Mouse (Mus musculus): Measurements from ENCODE around the gene Capn3. TPM values are rescaled to one million over a fixed set of nuclear protein-coding genes. Genes with fewer than 3 reads are reported as not detected.

The Capn3 gene
- total and polyA plus RNA-seq, 2 experiments, result 1.0 to 2.5 TPM

DNA sequence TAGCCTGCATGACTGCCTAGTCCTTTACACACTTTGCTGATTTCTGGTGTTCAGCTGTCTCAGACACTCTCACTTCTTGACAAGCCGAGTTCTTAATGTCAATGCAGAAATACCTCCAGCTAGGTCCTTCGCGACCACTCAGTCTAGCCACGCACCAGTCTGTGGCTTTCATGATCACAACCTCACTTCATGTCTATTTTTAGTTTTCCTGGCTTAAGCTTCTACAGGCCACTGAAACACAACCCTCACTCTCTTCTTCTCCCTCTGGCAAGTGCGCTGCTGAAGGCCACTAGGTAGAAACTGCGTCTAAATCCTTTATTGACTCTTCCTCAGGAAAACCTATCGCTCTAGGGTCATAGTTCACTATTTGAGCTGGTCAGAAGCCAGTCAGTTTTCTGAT is 7.5 kb downstream of the Capn3 start:
- Histone ChIP-seq H3K36me3 (ENCODE audit: control insufficient read depth, insufficient read depth, low read length) (peaks cover 6% of the 10 kb centered on the region), H3K9ac (ENCODE audit: low read depth, low read length) (no peak overlapping the region), H3K79me2 (ENCODE audit: control insufficient read depth, insufficient read depth, low read length) (no peaks in the 10 kb centered on the region), H3K4me3 (ENCODE audit: insufficient read depth, low read depth, low read length) (no peak overlapping the region), H3K27me3 (ENCODE audit: control insufficient read depth, insufficient read depth, low read length) (no peaks in the 10 kb centered on the region), H3K27ac (replicated peaks; ENCODE audit: insufficient read depth, low read depth, low read length) (no peak overlapping the region), H3K4me1 (ENCODE audit: control insufficient read depth, insufficient read depth, low read length) (peaks cover 17% of the 10 kb centered on the region)
- WGBS, result 44% methylated on average over 7 of the region's 7 CpGs
- TF ChIP-seq POLR2A (IDR thresholded peaks at IDR 0.05; ENCODE audit: extremely low read depth, insufficient read depth, low read length), result no peak
- TF ChIP-seq CTCF (IDR thresholded peaks at IDR 0.05; ENCODE audit: low read depth, low read length), result no peak
- DNase-seq (ENCODE audit: extremely low read depth, low read depth, low spot score), result peak; percentile 80

DNA sequence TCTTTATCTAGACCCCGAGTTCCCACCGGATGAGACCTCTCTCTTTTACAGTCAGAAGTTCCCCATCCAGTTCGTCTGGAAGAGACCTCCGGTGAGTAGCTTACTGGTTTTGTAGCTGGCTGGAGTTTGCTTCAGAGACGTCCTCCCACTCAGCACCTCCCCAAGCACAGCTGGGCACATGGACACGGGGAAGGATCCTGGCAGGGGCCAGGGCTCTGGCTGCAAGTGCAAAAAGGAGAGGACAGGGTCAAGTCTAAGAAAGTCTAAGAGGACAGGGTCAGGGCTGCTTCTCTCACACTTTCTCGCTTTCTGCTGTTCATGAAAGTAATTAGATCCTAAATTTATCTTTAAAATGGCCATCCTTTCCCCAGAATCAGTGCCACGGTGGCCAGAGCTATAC is 8.3 kb downstream of the Capn3 start:
- DNase-seq (ENCODE audit: extremely low read depth, low read depth, low spot score), result no peak
- peaks cover 4% of the 10 kb centered on the region for H3K36me3 ChIP-seq (ENCODE audit: control insufficient read depth, insufficient read depth, low read length)
- 0 out of 2 replicates have a peak overlapping the region, but pooled peaks have one; percentile 0 for H3K27ac ChIP-seq (replicated peaks; ENCODE audit: insufficient read depth, low read depth, low read length)
- TF ChIP-seq CTCF (IDR thresholded peaks at IDR 0.05; ENCODE audit: low read depth, low read length), result no peak
- H3K9ac ChIP-seq (ENCODE audit: low read depth, low read length), result no peak overlapping the region
- no peak overlapping the region for H3K4me3 ChIP-seq (ENCODE audit: insufficient read depth, low read depth, low read length)
- WGBS, result 68% methylated on average over 8 of the region's 8 CpGs
- no peaks in the 10 kb centered on the region for H3K79me2 ChIP-seq (ENCODE audit: control insufficient read depth, insufficient read depth, low read length)
- peaks cover 17% of the 10 kb centered on the region for H3K4me1 ChIP-seq (ENCODE audit: control insufficient read depth, insufficient read depth, low read length)
- H3K27me3 ChIP-seq (ENCODE audit: control insufficient read depth, insufficient read depth, low read length), result no peaks in the 10 kb centered on the region

DNA sequence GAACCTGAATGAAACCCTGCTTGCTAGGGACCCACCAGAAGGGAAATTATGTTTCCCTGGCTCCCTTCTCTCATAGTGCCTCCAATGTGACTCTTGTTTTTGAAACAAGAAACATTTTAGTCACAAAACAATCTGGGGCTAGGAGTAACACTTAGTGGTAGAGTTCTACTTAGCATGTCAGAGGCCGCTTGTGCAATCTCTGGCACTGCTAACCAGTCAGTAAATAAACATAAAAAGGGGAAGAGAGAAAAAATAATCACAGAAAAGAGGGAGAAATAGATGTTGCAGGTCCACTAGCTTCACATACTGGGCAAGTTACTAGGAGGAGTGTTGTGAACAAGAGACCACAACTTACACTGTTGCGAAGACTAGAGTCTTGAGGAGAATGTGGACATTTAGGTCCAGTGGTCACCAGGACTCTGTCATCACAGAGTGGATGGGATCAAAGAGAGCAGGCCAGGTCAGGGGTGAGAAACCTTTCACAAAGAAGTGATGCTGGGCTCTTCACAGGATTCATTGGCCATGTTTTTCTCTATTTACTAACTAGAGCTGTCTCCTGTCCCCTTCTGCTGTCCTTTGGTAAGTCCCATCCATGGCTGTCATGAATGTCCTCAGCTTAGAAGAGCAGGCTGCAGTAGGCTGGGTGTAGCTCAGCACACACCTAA is 9.0 kb downstream of the Capn3 start:
- Histone ChIP-seq H3K4me1 (ENCODE audit: control insufficient read depth, insufficient read depth, low read length) (peaks cover 17% of the 10 kb centered on the region), H3K36me3 (ENCODE audit: control insufficient read depth, insufficient read depth, low read length) (peaks cover 4% of the 10 kb centered on the region), H3K9ac (ENCODE audit: low read depth, low read length) (no peak overlapping the region), H3K27me3 (ENCODE audit: control insufficient read depth, insufficient read depth, low read length) (no peaks in the 10 kb centered on the region), H3K4me3 (ENCODE audit: insufficient read depth, low read depth, low read length) (no peak overlapping the region), H3K79me2 (ENCODE audit: control insufficient read depth, insufficient read depth, low read length) (no peaks in the 10 kb centered on the region), H3K27ac (replicated peaks; ENCODE audit: insufficient read depth, low read depth, low read length) (peak overlapping the region; percentile 52)
- DNase-seq (ENCODE audit: extremely low read depth, low read depth, low spot score), result peak; percentile 78
- TF ChIP-seq CTCF (IDR thresholded peaks at IDR 0.05; ENCODE audit: low read depth, low read length) (no peak), POLR2A (IDR thresholded peaks at IDR 0.05; ENCODE audit: extremely low read depth, insufficient read depth, low read length) (no peak)
- WGBS, result 41% methylated on average over 2 of the region's 2 CpGs

DNA sequence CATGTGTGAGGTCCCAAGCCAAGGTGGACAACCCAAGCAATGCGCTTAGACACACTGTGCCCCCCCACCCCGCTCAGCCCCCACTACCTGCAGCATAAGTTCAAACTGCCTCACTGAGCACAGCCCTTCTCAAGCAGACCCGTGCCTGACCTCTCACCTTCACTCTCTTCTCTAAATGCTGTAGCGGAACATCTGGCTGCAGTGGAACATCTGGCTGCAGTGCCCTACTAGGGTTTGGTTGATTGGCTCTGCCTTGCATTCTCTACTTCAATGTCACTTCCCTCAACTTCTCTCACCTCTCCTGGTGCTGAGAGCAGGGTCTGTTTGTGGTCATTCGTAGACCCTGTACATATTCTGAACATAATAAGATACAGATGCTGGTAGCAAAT is 9.6 kb downstream of the Capn3 start:
- Histone ChIP-seq H3K36me3 (ENCODE audit: control insufficient read depth, insufficient read depth, low read length) (peaks cover 4% of the 10 kb centered on the region), H3K27me3 (ENCODE audit: control insufficient read depth, insufficient read depth, low read length) (no peaks in the 10 kb centered on the region), H3K27ac (replicated peaks; ENCODE audit: insufficient read depth, low read depth, low read length) (no peak overlapping the region), H3K4me3 (ENCODE audit: insufficient read depth, low read depth, low read length) (no peak overlapping the region), H3K9ac (ENCODE audit: low read depth, low read length) (no peak overlapping the region), H3K4me1 (ENCODE audit: control insufficient read depth, insufficient read depth, low read length) (peaks cover 17% of the 10 kb centered on the region), H3K79me2 (ENCODE audit: control insufficient read depth, insufficient read depth, low read length) (no peaks in the 10 kb centered on the region)
- TF ChIP-seq CTCF (IDR thresholded peaks at IDR 0.05; ENCODE audit: low read depth, low read length) (no peak), POLR2A (IDR thresholded peaks at IDR 0.05; ENCODE audit: extremely low read depth, insufficient read depth, low read length) (no peak)
- 87% methylated on average over 5 of the region's 5 CpGs for WGBS
- no peak for DNase-seq (ENCODE audit: extremely low read depth, low read depth, low spot score)

DNA sequence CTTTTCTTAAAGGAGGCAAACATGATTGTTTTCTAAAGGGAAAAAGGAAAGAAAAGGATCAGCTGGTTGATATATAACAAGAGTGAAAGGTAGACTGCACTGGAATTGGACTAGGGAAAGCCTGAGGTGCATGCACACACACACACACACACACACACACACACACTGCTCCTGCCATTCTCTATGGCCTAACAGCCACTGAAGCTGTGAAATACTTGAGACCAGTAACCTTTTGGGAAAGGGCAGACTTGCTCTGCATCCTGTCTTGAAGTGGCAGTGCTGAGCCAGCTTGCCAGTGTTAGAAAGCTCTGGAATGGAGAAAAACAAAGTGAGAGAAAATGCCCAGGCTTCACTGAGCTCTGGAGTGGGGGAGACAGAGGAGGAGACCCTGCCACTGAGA is 12.2 kb downstream of the Capn3 start:
- Histone ChIP-seq H3K27ac (replicated peaks; ENCODE audit: insufficient read depth, low read depth, low read length) (no peak overlapping the region), H3K4me1 (ENCODE audit: control insufficient read depth, insufficient read depth, low read length) (peaks cover 16% of the 10 kb centered on the region), H3K79me2 (ENCODE audit: control insufficient read depth, insufficient read depth, low read length) (no peaks in the 10 kb centered on the region), H3K27me3 (ENCODE audit: control insufficient read depth, insufficient read depth, low read length) (no peaks in the 10 kb centered on the region), H3K4me3 (ENCODE audit: insufficient read depth, low read depth, low read length) (no peak overlapping the region), H3K36me3 (ENCODE audit: control insufficient read depth, insufficient read depth, low read length) (no peaks in the 10 kb centered on the region), H3K9ac (ENCODE audit: low read depth, low read length) (no peak overlapping the region)
- DNase-seq (ENCODE audit: extremely low read depth, low read depth, low spot score), result no peak
- TF ChIP-seq POLR2A (IDR thresholded peaks at IDR 0.05; ENCODE audit: extremely low read depth, insufficient read depth, low read length) (no peak), CTCF (IDR thresholded peaks at IDR 0.05; ENCODE audit: low read depth, low read length) (no peak)

DNA sequence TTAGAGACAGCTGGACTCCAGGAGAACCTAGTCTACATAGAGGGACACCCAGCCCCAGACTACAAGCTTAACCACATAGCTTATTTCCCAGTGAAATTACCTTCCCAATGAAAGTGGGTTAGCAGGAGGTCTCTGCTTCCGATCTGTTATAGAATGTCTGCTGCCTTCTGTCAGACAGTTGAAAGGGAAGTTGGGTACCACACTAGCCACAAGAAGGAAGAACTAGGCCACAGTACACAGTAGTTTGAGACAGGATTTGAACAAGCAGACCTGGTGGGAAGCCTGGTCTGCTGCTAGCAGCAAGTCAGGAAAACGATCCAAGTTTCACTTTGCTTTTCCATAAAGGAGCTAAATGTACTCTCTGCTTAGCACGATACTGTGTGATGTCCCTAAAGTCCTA is 13.4 kb downstream of the Capn3 start:
- Histone ChIP-seq H3K4me1 (ENCODE audit: control insufficient read depth, insufficient read depth, low read length) (peaks cover 7% of the 10 kb centered on the region), H3K27me3 (ENCODE audit: control insufficient read depth, insufficient read depth, low read length) (no peaks in the 10 kb centered on the region), H3K9ac (ENCODE audit: low read depth, low read length) (no peak overlapping the region), H3K27ac (replicated peaks; ENCODE audit: insufficient read depth, low read depth, low read length) (no peak overlapping the region), H3K79me2 (ENCODE audit: control insufficient read depth, insufficient read depth, low read length) (no peaks in the 10 kb centered on the region), H3K36me3 (ENCODE audit: control insufficient read depth, insufficient read depth, low read length) (no peaks in the 10 kb centered on the region), H3K4me3 (ENCODE audit: insufficient read depth, low read depth, low read length) (no peak overlapping the region)
- TF ChIP-seq POLR2A (IDR thresholded peaks at IDR 0.05; ENCODE audit: extremely low read depth, insufficient read depth, low read length), result no peak
- no peak for TF ChIP-seq CTCF (IDR thresholded peaks at IDR 0.05; ENCODE audit: low read depth, low read length)
- WGBS, result 79% methylated on average over 3 of the region's 3 CpGs
- no peak for DNase-seq (ENCODE audit: extremely low read depth, low read depth, low spot score)

Measured in liver, adult 2 months (tissue).